Mouse (Mus musculus) CD4-positive, CD25-positive, alpha-beta regulatory T cell, adult 9 weeks (primary cell): ENCODE data around the gene Slc2a1. TPM values are rescaled to one million over a fixed set of nuclear protein-coding genes. Genes with fewer than 3 reads are reported as not detected.

Experiments
- polyA plus RNA-seq: library from polyadenylated mRNA; unstranded; fragments of 100-300 nt; shearing (Covaris generic); gene quantifications from one replicate; pipeline ENCODE4 v1.2.1, GENCODE M21; 2017

The Slc2a1 gene
- polyA plus RNA-seq, result 79.4 TPM

GRCm38 (mm10) chr4:119108495-119109408, at the start of gene Slc2a1:
Gene Slc2a1 (plus strand): TSS chr4:119108711.

GRCm38 (mm10) chr4:119173851-119174453, 65.4 kb downstream of the Slc2a1 start, which contains the start of gene Zfp691:
Gene Zfp691 (minus strand): TSS chr4:119174195.

Other genes starting within 250 kb of the Slc2a1 start
- gene Olfr1331, start 244.1 kb upstream of the Slc2a1 start, polyA plus RNA-seq, result not detected
- gene Olfr1330, start 220.1 kb upstream of the Slc2a1 start, polyA plus RNA-seq, result not detected
- not detected for gene Olfr1329, start 191.2 kb upstream of the Slc2a1 start, polyA plus RNA-seq
- not detected for gene Olfr1328, start 170.1 kb upstream of the Slc2a1 start, polyA plus RNA-seq
- not detected for gene Lao1, start 147.1 kb upstream of the Slc2a1 start, polyA plus RNA-seq
- gene Zfp691, start 65.5 kb downstream of the Slc2a1 start, polyA plus RNA-seq, result 3.6 TPM
- 0.68 TPM for gene Ermap, start 81.3 kb downstream of the Slc2a1 start, polyA plus RNA-seq
- gene Svbp, start 86.6 kb downstream of the Slc2a1 start, polyA plus RNA-seq, result 71.6 TPM
- 0.35 TPM for gene Tmem269, start 109.5 kb downstream of the Slc2a1 start, polyA plus RNA-seq
- 22.8 TPM for gene AU022252, start 124.0 kb downstream of the Slc2a1 start, polyA plus RNA-seq
- 1.9 TPM for gene P3h1, start 124.2 kb downstream of the Slc2a1 start, polyA plus RNA-seq
- not detected for gene Cldn19, start 146.7 kb downstream of the Slc2a1 start, polyA plus RNA-seq
- 57.1 TPM for gene Ybx1, start 185.9 kb downstream of the Slc2a1 start, polyA plus RNA-seq
- gene Ppih, start 211.8 kb downstream of the Slc2a1 start, polyA plus RNA-seq, result 49.7 TPM